Mouse (Mus musculus) right cerebral cortex, postnatal 25 days (tissue): ENCODE measurements around the gene Cpd.
"Not testable (repeated sequence)": the region's sequence is repeated elsewhere in the genome, so short reads cannot be mapped to it uniquely, and the experiment has no call there.

Experiments used
- DNase-seq: peaks from one replicate; pipeline ENCODE4 v3.0.0; 2022

Gene Cpd

DNA sequence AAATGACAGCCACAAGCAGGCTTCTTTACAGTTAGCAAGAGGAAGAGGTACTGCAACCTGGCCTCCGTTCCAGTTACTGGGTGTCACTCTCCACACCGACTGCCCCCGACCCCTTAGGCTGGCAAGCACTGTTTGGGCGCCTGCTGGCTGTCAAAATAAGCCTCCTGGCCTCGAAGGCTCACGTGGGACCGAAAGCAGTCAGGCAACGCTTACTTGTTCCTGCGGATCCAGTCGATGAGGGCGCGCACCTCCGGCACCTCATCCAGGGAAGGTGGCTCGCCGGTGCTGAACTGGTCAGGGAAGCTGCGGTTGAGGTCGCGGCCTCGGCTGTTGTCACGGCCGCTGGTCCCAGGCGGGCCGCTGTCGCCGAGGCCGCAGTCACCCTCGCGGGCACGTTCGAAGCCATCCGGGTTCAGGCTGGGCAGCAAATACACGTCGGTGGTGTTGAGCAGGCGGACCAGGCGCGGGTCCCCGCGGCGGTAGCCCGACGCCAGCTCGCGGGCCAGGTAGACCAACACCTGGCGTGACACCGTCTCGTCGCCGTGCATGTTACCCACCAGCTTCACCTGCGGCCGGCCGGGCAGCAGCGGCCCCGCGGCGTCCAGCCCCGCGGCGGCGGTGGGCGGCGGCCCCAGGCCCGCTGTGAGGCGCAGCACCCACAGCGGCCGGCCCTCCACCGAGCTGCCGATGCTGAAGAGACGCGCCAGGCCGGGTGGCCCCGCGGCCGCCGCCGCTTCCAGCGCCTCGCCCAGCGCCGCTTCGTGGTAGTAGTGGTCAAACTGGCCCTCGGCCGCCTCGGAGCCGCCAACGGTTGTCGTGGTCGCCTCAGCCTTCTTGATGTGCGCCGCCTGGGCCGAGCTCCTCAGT is 574 bp downstream of the Cpd start:
- DNase-seq: no peak

GRCm38 (mm10) chr11:76845275-76845980 is 1.4 kb downstream of the Cpd start:
- DNase-seq: no peak

DNA sequence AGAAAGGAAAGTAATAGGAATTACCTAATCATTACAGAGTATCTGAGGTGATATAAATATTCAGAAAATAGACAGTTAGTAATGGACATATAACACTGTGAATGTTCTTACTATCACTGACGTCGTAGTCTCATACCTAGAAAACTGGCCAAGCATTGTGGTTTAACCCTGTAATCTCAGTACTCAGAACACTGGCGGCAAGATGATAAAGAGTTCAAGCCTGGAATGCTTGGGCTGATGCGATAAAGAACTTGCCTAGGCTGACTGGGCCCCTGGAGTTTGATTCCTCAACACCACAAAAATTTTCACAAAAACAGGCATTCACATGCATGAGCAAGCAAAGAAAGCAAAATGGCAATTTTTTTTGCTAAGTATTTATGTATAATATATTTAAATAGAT is 8.2 kb downstream of the Cpd start:
- DNase-seq: no peak

DNA sequence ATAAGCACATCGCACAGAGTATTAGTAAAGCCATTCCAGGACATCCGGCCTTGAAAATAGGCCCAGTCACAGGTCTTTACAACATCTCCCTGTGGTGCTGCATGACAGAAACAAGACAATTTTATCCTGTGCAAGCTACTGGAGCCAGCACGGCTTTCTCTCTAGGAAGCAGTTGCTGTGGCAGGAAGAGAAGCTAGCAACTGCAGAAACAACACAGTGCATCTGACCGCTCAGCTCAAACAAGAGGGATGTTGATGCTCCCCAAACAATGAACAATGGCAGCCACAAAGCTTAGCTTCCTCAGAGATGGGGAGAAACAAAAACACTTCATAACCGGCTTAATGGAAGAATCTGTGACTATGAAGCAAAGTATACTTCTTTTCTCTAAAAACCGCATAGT is 10.5 kb downstream of the Cpd start:
- DNase-seq: no peak

DNA sequence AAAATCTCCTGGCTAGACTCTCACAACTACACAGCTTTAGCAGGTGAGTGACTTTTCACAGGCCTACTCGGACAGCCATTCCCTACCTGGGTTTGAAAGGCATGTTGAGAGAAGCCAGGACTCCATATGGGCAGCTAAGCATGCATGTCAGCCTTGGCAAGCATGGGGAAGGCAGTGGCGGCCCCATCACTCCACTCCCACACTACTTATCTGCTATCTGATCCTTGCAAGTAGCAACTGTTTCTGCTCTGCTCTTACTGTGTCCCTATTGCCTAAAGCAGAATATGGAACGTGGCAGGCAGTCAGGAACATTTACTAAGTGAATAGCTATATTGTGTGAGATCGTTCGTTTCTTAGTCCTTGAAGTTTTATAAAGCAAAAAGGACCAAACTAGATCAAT is 10.9 kb downstream of the Cpd start:
- no peak for DNase-seq

DNA sequence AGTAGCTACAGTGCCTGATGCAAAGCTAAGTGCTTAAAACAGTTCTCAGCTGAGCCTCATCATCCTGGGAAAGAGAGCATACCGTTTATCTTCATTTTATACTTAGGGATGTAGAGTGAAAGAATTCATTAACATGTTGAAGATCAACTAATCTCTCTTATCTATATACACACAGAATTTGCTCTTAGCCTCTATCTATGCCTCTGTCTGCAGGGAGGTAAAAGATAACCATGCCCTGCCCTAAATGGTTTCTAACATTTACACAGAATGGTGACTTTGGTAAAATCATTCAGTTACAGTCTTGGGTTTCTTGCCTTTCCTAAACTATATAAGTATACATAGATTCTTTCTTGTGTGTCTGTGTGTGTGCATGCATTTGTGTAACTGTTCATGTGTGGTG is 12.2 kb downstream of the Cpd start:
- no peak for DNase-seq

GRCm38 (mm10) chr11:76824885-76825265 is 21.9 kb downstream of the Cpd start:
- no peak for DNase-seq

DNA sequence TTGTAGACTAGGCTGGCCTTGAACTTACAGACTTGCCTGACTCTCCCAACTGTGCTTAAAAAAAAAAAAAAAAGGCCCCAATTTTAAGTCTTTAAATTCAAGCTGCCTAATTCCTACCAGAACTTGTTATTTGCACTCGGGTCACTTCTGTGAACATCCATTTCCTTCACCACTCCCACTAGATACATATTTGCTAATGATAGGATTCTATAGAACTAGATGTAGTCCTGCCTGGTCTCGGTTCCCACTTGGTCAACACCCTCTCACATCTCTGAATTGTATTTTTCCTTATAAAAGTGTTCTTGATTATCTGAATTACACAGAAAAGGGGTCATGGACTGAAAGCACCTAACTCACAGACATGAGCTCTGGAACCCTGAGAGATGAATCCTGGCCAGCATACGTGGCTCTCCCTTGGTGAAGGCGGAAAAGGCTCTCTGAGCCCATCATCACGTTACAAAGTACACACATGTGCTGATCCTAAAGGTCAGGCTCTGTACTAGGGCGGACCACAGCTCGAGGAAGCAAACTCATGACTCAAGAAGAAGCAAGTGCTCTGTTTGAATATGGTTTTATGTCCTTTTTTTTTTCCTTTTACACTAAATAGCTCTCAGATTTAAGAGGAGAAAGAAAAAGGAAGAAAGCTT is 22.5 kb downstream of the Cpd start:
- DNase-seq: no peak

GRCm38 (mm10) chr11:76823641-76824040 is 23.2 kb downstream of the Cpd start:
- no peak for DNase-seq

DNA sequence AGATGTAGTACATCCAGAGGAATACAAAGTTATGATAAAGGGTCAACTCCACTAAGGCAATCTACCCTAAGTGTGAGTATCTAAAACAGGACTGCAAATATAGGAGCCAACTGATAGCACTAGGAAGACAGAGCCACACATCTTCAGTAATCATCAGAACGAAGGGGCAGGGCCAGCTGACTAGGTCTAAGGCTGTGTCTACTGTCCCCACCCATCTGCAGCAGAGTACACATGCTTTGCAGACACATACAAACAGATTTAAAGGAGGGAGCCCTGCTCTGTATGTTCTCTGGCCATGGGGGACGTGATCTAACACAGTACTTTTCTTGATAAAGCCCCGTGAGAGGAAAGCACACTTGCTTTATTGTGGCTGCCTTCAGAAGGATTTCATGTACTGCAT is 25.5 kb downstream of the Cpd start:
- no peak for DNase-seq

GRCm38 (mm10) chr11:76817664-76818063 is 29.2 kb downstream of the Cpd start:
- no peak for DNase-seq

- DNase-seq: no peak
Measured at GRCm38 (mm10) chr11:76810706-76811495, 35.9 kb downstream of the Cpd start.

DNA sequence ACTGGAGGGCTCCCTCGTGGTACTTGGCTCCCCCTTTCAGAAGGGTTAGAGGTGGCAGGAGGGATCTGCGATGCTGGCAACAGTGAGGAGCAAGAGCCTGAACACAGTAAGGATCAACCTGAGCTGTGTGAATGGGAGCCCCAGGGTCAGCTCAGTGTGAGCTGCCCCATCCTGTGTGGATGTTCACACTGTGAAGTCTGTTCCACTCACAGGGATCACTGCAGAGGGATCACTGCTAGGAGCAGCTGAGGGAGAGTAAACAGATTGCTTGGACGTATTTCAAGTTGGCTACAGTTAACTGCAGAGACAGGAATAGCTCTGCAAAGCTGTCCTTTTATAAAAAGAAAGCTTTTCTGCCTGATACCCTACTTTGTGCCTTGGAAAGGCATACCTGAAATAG is 37.4 kb downstream of the Cpd start:
- no peak for DNase-seq

- DNase-seq: no peak
Measured at GRCm38 (mm10) chr11:76808550-76808949, 38.3 kb downstream of the Cpd start.

DNA sequence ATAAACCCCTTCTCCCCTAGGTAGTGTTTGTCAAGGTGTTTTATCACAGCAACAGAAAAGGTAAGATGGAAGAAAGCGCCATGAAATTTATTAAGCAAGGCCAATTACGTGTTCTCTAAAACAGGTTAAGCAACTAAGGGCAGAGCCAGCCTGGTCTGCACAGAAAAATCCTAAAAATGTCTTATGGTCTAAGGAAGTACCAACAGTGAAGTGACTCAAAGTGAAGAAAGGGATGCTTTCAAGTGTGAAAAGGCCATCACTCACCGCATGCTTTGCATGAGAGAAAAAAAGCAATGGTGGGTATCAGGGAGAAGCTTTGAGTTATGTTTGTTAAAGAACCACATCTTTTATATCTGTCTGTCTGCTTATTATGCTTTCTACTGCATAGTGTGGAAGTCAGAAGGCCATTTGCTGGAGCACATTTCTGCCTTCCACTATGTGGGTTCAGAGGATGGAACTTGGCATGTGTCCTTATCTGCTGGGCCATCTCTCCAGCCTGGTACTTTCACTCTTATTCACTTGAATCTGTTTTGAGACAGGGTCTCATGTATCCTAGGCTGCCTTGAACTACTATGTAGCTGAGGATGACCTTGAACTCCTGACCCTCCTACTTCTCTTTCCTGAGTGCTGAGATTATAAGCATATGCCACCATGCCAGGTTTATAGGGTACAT is 39.7 kb downstream of the Cpd start:
- DNase-seq: no peak

- no peak for DNase-seq
Measured at GRCm38 (mm10) chr11:76806026-76806425, 40.8 kb downstream of the Cpd start.

GRCm38 (mm10) chr11:76805072-76805471 is 41.7 kb downstream of the Cpd start:
- DNase-seq: not testable (repeated sequence)

GRCm38 (mm10) chr11:76803266-76803665 is 43.6 kb downstream of the Cpd start:
- DNase-seq: no peak

DNA sequence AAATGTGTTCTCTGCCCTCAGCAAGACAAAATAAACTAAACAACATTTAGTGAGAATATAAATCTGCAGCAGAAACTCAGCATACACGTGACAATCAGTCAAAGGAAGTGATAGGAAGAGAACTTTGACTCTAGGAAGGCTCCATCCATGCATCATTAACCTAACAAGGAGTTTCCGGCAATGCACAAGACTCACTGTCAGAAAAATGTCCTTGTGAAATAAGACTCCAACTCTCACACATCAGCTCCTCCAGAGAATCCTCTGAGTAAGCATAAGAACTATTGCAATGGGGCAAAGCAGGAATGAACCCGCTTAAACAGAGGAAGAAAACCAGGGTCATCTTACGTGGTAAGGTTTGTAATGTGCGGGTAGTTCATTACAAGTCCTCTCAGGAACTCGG is 49.6 kb downstream of the Cpd start:
- DNase-seq: no peak

GRCm38 (mm10) chr11:76795326-76795725 is 51.5 kb downstream of the Cpd start:
- no peak for DNase-seq

GRCm38 (mm10) chr11:76791331-76791730 is 55.5 kb downstream of the Cpd start:
- no peak for DNase-seq

- DNase-seq: no peak
Measured at GRCm38 (mm10) chr11:76789252-76789651, 57.6 kb downstream of the Cpd start.

DNA sequence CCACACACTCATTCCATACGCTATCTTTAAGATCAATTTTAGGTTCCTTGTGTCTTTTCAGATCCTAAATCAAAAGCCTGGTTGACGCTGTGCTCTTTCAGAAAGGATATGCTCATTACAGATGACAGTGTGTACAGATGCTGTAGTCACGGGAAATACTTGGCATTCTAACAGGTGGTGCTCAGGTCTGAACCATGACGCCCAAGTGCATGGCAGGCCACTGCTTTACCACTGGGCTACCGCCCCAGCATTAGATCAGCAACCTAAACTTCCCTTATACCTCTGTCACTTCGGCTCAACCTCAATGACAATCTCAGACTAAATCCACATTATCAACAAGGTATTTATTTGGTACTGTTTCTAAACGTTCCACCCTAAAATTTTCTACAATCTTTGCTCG is 71.3 kb downstream of the Cpd start:
- no peak for DNase-seq
